Mouse (Mus musculus) gastrocnemius, postnatal 4 days (tissue): Measurements from ENCODE around the gene Hhat. TPM values are rescaled to one million over a fixed set of nuclear protein-coding genes. Genes with fewer than 3 reads are reported as not detected.
A peak's percentile ranks its signal among the peaks of the same experiment; 100 is the strongest.

Experiments used
- DNase-seq, 2 experiments: peaks; one replicate each; pipeline ENCODE4 v3.0.0; 2021 to 2022; ENCODE audit warnings: low spot score in 2 of 2, mixed read lengths in 2 of 2
- total RNA-seq, 2 experiments: library from RNA; stranded (reverse); gene quantifications; 2 replicates each; pipeline ENCODE4 v1.2.3; 2021

The Hhat gene
- total RNA-seq, 2 experiments from 2014 or later = 6.2 to 8.1 TPM

GRCm38 (mm10) chr1:192651981-192652605 is 118.9 kb downstream of the Hhat start:
- no peak for DNase-seq

- no peak for DNase-seq
These were observed 120.4 kb downstream of the Hhat start for GRCm38 (mm10) chr1:192650586-192650985.

GRCm38 (mm10) chr1:192650023-192650422 is 121.0 kb downstream of the Hhat start:
- DNase-seq = no peak

- DNase-seq = no peak
These were observed 121.8 kb downstream of the Hhat start for GRCm38 (mm10) chr1:192649233-192649632.

- DNase-seq = no peak
These were observed 123.7 kb downstream of the Hhat start for GRCm38 (mm10) chr1:192647361-192647760.

- no peak for DNase-seq
These were observed 128.9 kb downstream of the Hhat start for GRCm38 (mm10) chr1:192642126-192642525.

GRCm38 (mm10) chr1:192639175-192639574 is 131.8 kb downstream of the Hhat start:
- DNase-seq = no peak

- no peak for DNase-seq
These were observed 149.2 kb downstream of the Hhat start for GRCm38 (mm10) chr1:192621843-192622242.

- DNase-seq = no peak
These were observed 157.8 kb downstream of the Hhat start for GRCm38 (mm10) chr1:192613271-192613670.

- DNase-seq = no peak
These were observed 158.9 kb downstream of the Hhat start for GRCm38 (mm10) chr1:192611996-192612739.

GRCm38 (mm10) chr1:192606876-192607275 is 164.1 kb downstream of the Hhat start:
- no peak for DNase-seq

GRCm38 (mm10) chr1:192604413-192604812 is 166.6 kb downstream of the Hhat start:
- no peak for DNase-seq

- DNase-seq = no peak
These were observed 167.5 kb downstream of the Hhat start for GRCm38 (mm10) chr1:192603556-192603955.

- no peak for DNase-seq
These were observed 169.8 kb downstream of the Hhat start for GRCm38 (mm10) chr1:192601206-192601605.

GRCm38 (mm10) chr1:192599746-192600145 is 171.3 kb downstream of the Hhat start:
- DNase-seq = no peak

- DNase-seq = peak; percentile 32 to 78
These were observed 172.6 kb downstream of the Hhat start for GRCm38 (mm10) chr1:192598380-192598779.

GRCm38 (mm10) chr1:192595426-192595825 is 175.6 kb downstream of the Hhat start:
- DNase-seq = no peak

- DNase-seq = no peak
These were observed 177.5 kb downstream of the Hhat start for GRCm38 (mm10) chr1:192593492-192593891.

GRCm38 (mm10) chr1:192587451-192587850 is 183.6 kb downstream of the Hhat start:
- DNase-seq = no peak

GRCm38 (mm10) chr1:192585289-192585688 is 185.7 kb downstream of the Hhat start:
- no peak for DNase-seq

- DNase-seq = no peak
These were observed 188.1 kb downstream of the Hhat start for GRCm38 (mm10) chr1:192582921-192583320.

GRCm38 (mm10) chr1:192564691-192565090 is 206.3 kb downstream of the Hhat start:
- no peak for DNase-seq

- DNase-seq = no peak
These were observed 211.7 kb downstream of the Hhat start for GRCm38 (mm10) chr1:192559341-192559740.
